Mouse (Mus musculus) forebrain, embryonic 16.5 days (tissue): ENCODE measurements around the gene Sv2c. TPM values are rescaled to one million over a fixed set of nuclear protein-coding genes. Genes with fewer than 3 reads are reported as not detected.

Experiments used
- ATAC-seq: fragments of 200-750 bp; cut with Nextera tagmentation; 2 replicates; pipeline ENCODE4 v1.8.0; 2017; ENCODE audit warnings: mild to moderate bottlenecking, moderate library complexity
- H3K27ac ChIP-seq: fragments of 300-500 bp; sonication (generic); 2 replicates; pipeline ENCODE4 v1.5.1; 2014; ENCODE audit warnings: low read length, control low read depth
- H3K27me3 ChIP-seq: fragments of 300-500 bp; sonication (generic); replicated peaks from 2 replicates; pipeline ENCODE4 v1.6.1; 2014; ENCODE audit warnings: low read length; ENCODE audit not compliant: control insufficient read depth, insufficient read depth
- H3K36me3 ChIP-seq: fragments of 300-500 bp; sonication (generic); 2 replicates; pipeline ENCODE4 v1.6.1; 2014; ENCODE audit not compliant: control insufficient read depth, insufficient read depth
- H3K4me1 ChIP-seq: fragments of 300-500 bp; sonication (generic); replicated peaks from 2 replicates; pipeline ENCODE4 v1.6.1; 2014; ENCODE audit warnings: low read length; ENCODE audit not compliant: control insufficient read depth, insufficient read depth
- H3K4me2 ChIP-seq: fragments of 300-500 bp; sonication (generic); 2 replicates; pipeline ENCODE4 v1.6.1; 2014; ENCODE audit warnings: mild to moderate bottlenecking, low read length, control low read depth
- H3K4me3 ChIP-seq: fragments of 300-500 bp; sonication (generic); replicated peaks from 2 replicates; pipeline ENCODE4 v1.5.1; 2014; ENCODE audit warnings: mild to moderate bottlenecking, low read length, control low read depth
- H3K9ac ChIP-seq: fragments of 300-500 bp; sonication (generic); replicated peaks from 2 replicates; pipeline ENCODE4 v1.6.1; 2014; ENCODE audit warnings: low read depth, low read length, control low read depth
- H3K9me3 ChIP-seq: fragments of 300-500 bp; sonication (generic); 2 replicates; pipeline ENCODE4 v1.6.1; 2016; ENCODE audit warnings: low read length; ENCODE audit not compliant: control insufficient read depth
- WGBS: fragments of 180-500 bp; shearing (Covaris S2); extraction: QIAGEN DNeasy Blood & Tissue Kit; methylation state at CpG from one replicate; pipeline ENCODE4 v1.1.7; 2014; 5-methylcytosine and 5-hydroxymethylcytosine counted together
- polyA plus RNA-seq: library from polyadenylated mRNA; unstranded; fragments of >200 nt; fragmentation: Nextera tagmentation; extraction: Ambion mirVana; gene quantifications from 2 replicates; pipeline ENCODE4 v1.2.1, GENCODE M21; 2015

Gene Sv2c
- polyA plus RNA-seq, 1 experiment from 2014 or later, result 4.8 TPM

- H3K4me3 ChIP-seq, result no peak overlapping the region
- H3K27me3 ChIP-seq, result no peaks in the 10 kb centered on the region
- peaks cover 20% of the 10 kb centered on the region for H3K4me1 ChIP-seq
- H3K27ac ChIP-seq, result no peak overlapping the region
- H3K36me3 ChIP-seq, result no peaks in the 10 kb centered on the region
- no peak overlapping the region for H3K4me2 ChIP-seq
- no peak overlapping the region for H3K9ac ChIP-seq
- no peak for ATAC-seq
- WGBS, result 77% methylated on average over 2 of the region's 2 CpGs
- 0 out of 2 replicates have a peak, but pooled peaks cover 2% of the 10 kb centered on the region for H3K9me3 ChIP-seq
These were observed 219.4 kb downstream of the Sv2c start for GRCm38 (mm10) chr13:95913046-95913406.

GRCm38 (mm10) chr13:95912157-95913045 is 220.0 kb downstream of the Sv2c start:
- peak; percentile 82 for ATAC-seq
- H3K9ac ChIP-seq, result no peak overlapping the region
- H3K9me3 ChIP-seq, result 0 out of 2 replicates have a peak, but pooled peaks cover 2% of the 10 kb centered on the region
- no peaks in the 10 kb centered on the region for H3K36me3 ChIP-seq
- peak overlapping the region; percentile 53; the same call in 1 of the 2 replicates for H3K27ac ChIP-seq
- H3K4me2 ChIP-seq, result no peak overlapping the region
- H3K4me3 ChIP-seq, result no peak overlapping the region
- WGBS, result 54% methylated on average over 11 of the region's 11 CpGs
- peaks cover 20% of the 10 kb centered on the region for H3K4me1 ChIP-seq
- no peaks in the 10 kb centered on the region for H3K27me3 ChIP-seq

GRCm38 (mm10) chr13:95910270-95910669 is 222.1 kb downstream of the Sv2c start:
- Histone ChIP-seq H3K9me3 (no peaks in the 10 kb centered on the region), H3K27me3 (no peaks in the 10 kb centered on the region), H3K4me1 (peaks cover 20% of the 10 kb centered on the region), H3K36me3 (no peaks in the 10 kb centered on the region), H3K9ac (no peak overlapping the region), H3K4me3 (no peak overlapping the region), H3K27ac (no peak overlapping the region), H3K4me2 (no peak overlapping the region)
- 81% methylated on average over 9 of the region's 9 CpGs for WGBS
- no peak for ATAC-seq

- Histone ChIP-seq H3K27ac (no peak overlapping the region), H3K4me3 (no peak overlapping the region), H3K4me2 (no peak overlapping the region), H3K4me1 (peaks cover 20% of the 10 kb centered on the region), H3K9ac (no peak overlapping the region), H3K36me3 (no peaks in the 10 kb centered on the region), H3K9me3 (no peaks in the 10 kb centered on the region), H3K27me3 (no peaks in the 10 kb centered on the region)
- ATAC-seq, result no peak
- 70% methylated on average over 2 of the region's 2 CpGs for WGBS
These were observed 223.1 kb downstream of the Sv2c start for GRCm38 (mm10) chr13:95909244-95909643.

Other genes starting within 250 kb of the Sv2c start
- 4.0 and 5.0 TPM in 2 replicates for gene Iqgap2, start 240.7 kb downstream of the Sv2c start, polyA plus RNA-seq
- 27.9 and 34.7 TPM in 2 replicates for gene Gm20075, start 51.2 kb downstream of the Sv2c start, polyA plus RNA-seq
- 0.20 TPM in 1 of 2 replicates, not detected in the other for gene Gm17190, start 50.5 kb downstream of the Sv2c start, polyA plus RNA-seq